Mouse (Mus musculus): ENCODE results near the gene Mob2.
A peak's percentile ranks its signal among the peaks of the same experiment; 100 is the strongest.

Gene Mob2

DNA sequence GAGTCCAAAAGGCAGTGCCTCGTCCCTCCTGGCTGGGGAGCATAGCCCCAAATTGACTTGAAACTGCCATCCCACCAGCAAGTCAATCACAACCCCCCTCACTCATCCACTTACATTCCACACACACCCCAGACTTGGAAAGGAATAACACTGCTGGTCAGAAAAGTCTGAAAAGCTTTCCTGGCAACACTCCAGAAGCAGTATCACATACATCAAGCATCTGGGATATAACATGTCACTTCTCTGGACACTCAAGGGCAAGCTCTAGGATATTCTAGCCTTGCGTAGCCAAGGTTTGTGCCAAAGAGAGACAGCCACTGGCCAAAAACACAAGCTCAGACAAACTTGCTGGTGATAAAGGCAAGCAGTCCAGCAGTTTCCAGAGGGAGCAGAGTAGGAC, 35.7 kb downstream of the Mob2 start:
- DNase-seq (ENCODE audit: low spot score in 2 of 2) = no peak

DNA sequence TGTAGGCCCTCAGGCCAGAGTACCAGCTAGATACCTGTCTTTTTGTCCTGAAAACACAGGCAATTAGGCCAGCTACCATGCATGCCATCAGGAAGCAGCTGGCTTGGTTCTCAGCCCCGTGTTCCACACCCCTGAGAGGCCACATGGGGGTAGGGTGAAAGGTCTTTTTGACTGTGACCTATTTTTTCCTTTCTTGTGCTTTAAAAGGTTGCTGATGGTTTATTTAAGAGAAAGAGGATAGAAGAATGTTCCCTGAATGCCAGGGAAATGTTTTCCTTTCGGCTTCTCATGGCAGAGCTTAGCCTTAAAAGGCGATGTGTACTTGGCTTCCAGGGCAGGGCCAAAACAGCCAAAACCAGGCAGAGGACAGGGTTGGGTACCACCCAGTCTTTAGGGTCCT, 40.0 kb downstream of the Mob2 start:
- peak; percentile 15 for DNase-seq (ENCODE audit: low spot score in 2 of 2)

DNA sequence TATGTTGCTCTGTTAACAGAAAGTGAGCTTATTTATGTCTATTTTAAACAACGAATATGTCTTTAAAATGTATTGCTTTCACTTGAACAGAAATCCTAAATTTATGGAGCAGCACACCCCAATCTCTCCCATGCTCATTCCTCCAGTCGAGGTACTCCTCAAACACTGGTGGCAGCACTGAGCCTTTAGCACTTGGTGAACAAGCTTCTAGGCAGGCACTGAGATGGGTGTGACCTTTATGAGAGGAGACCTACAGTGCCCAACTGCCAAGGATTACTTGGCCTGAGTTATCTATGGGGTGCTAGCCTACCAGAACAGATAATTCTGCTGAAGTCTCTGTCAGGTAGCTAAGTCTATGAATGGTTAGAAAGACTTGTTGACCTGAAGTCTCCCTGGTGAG, 41.2 kb downstream of the Mob2 start:
- peak; percentile 17 to 23 for DNase-seq (ENCODE audit: low spot score in 2 of 2)

DNA sequence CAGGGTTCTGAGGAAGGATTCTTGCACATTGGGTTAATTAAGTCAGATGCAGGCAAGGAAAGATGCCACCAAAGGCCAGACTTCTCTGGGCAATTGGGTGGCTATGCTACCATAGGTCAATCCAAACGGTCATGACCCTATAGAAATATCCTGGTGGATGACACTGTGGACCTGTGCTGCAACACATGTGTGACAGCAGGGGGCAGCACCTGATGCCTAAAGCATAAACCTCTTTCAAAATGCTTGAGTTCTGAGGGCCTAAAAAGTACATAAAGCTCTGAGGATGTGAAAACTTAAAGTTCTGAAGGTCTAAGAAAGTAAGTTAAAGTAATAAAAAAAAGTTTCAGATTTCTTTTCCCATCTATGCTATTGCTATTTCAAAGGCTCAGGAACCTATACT, 44.3 kb downstream of the Mob2 start:
- peak in 1 of 2 experiments; percentile 52 for DNase-seq (ENCODE audit: low spot score in 2 of 2)

DNA sequence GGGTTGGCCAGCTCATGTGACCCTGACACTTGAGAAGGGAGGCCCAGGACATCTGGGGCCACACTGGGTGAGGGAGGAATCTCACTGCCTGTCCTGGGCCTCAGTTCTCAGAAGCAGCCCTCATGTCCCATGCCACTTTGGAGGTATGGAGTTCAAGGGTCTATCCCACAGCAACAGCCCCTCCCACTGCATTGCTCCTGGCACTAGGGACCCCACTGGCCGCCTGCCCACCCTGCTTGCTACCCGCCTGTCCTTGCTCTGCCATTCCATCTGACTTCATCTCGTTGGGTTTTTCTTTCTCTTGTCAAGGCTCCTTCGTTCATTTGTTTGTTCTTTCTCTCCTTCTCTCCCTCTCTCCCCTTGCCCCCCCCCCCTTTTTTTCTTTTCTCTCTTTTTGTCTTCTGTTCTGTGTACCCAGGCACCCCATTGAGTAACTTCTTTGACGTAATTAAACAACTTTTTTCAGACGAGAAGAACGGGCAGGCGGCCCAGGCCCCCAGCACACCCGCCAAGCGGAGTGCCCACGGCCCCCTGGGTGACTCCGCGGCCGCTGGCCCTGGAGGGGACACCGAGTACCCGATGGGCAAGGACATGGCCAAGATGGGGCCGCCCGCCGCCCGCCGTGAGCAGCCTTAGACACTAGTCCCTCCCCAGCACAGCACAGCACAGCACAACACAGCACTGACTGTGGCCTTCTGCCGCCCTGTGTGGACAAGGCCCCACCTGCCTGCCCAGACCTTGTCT, 59.1 kb downstream of the Mob2 start:
- peak in 1 of 2 experiments; percentile 64 for DNase-seq (ENCODE audit: low spot score in 2 of 2)

DNA sequence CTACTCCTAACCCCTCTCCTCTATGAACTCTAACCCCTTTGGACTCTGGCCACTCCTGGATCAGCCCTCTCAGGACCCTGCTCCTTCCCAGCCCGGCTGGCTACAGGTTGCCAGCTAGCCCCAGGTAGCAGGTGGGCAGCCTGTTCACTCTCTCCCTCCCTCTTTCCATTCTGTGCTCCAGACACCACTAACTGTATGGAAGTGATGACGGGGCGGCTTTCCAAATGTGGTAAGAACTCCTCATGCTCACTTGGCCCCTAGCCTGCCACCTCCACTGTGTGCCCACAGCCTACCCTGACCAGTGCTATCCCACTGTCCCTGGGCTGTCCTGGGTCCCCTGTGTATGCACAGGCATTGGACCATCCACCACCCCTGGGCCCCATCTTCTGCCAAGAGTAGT, 60.2 kb downstream of the Mob2 start:
- DNase-seq (ENCODE audit: low spot score in 2 of 2) = peak in 1 of 2 experiments; percentile 37

DNA sequence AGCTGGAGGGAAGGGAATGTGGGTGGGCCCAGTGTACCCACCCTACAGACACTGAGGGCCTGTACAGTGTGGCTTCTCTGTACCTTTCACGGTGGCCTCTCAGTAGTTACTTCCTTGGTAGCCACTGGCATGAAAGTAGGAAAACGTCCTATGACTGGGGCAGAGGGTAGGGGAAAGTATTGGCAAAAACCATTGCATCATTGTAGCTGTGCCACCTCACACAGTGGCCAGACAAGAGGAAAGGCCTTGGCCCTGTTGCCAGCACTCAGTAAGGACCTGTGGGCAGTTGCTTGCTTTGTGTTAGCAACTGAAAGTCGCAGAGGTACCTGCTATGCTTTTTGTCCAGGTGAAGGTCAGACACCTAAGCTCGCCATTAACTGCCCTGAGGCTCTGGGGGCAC, 66.7 kb downstream of the Mob2 start:
- DNase-seq (ENCODE audit: low spot score in 2 of 2) = no peak

DNA sequence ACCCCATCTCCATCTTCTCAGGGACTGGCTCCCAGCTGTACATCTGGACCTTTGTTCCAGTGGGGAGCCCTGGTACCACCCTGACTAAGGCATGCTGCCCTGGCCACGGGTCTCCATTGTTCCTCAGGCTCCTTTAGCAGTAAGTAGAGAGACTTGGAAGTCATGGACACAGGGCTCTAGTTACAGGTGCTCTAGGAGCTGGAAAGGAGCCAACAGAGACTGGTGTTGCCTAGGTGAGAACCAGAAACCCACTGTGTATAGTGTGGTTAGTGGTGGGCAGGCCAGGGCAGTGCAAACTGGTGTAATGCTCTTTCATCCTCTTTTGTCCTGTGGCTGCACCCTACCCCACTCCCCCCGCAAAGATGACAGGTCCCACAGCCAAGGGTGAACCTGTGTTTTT, 69.7 kb downstream of the Mob2 start:
- no peak for DNase-seq (ENCODE audit: low spot score in 2 of 2)

DNA sequence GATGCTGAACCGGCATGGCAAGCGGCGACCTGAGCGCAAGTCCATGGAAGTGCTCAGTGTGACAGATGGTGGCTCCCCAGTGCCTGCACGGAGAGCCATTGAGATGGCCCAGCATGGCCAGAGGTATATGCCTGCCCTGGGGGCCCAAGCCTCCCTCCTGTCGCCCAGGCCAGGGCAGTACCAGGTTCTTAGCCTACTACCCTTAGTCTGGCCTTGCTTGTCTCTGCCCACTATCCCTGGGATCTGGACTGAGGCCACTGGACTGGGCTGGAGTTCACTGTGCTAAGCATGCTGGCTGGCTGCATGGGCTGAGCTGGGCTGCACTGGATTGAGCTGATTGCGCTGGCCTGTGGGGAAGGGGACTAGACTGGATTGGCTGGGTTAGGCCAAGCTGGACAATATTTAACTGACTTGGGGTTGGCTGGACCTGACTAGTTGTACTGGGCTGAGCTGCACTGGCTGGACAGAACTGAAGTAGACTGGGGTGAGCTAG, 72.5 kb downstream of the Mob2 start:
- DNase-seq (ENCODE audit: low spot score in 2 of 2) = no peak

DNA sequence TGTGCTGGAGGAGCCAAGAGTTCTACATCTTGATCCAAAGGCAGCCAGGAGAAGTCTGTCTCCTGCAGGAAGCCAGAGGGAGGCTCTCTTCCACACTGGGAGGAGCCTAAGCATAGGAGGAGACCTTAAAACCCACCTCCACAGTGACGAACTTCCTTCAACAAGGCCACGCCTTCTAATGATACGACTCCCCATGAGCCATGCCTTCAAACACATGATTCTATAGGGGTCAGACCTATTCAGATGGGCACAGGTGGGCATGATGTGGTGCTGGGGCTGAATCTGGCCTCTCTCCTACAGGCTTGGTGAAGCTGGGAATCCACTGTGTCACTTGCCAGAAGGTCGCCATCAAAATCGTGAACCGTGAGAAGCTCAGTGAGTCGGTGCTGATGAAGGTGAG, 79.6 kb downstream of the Mob2 start:
- no peak for DNase-seq (ENCODE audit: low spot score in 2 of 2)

DNA sequence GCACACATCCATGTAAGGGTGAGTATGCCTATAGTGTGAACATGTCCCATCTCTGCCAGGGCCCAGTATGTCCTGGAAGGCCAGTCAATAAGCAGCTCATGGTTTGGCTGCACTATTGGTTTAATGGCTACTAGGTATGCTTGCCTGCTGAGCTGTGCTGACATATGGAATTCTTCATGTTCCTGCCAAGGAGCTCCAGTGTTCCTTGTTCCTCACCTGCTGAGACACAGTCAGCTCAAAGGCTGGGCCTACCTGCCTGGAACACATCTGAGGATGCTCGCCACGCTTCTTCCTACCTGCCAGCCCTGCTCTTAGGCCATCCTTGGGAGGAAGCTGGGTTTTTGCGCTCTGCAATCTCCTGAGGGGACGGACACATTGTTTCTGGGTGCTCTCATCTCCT, 81.6 kb downstream of the Mob2 start:
- DNase-seq (ENCODE audit: low spot score in 2 of 2) = no peak

DNA sequence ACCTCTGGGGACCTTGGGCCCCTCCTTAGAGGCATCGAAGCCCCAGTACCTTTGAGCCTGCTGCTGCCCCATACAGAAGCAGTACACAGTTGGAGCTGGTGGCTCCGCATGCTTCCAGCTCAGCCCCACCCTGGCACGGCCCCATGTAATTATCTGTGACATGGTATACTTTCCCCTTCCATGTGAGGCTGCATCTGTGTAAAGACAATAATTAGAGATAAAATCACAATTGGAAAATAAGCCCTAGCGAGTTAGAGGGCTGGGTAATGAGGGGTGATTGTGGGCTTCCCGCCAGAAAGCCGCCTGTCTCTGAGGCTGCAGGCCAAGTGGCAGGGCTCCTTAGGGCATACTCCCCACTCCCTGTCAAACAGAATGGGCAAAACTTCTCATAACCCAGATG, 82.9 kb downstream of the Mob2 start:
- DNase-seq (ENCODE audit: low spot score in 2 of 2) = peak in 1 of 2 experiments; percentile 59

DNA sequence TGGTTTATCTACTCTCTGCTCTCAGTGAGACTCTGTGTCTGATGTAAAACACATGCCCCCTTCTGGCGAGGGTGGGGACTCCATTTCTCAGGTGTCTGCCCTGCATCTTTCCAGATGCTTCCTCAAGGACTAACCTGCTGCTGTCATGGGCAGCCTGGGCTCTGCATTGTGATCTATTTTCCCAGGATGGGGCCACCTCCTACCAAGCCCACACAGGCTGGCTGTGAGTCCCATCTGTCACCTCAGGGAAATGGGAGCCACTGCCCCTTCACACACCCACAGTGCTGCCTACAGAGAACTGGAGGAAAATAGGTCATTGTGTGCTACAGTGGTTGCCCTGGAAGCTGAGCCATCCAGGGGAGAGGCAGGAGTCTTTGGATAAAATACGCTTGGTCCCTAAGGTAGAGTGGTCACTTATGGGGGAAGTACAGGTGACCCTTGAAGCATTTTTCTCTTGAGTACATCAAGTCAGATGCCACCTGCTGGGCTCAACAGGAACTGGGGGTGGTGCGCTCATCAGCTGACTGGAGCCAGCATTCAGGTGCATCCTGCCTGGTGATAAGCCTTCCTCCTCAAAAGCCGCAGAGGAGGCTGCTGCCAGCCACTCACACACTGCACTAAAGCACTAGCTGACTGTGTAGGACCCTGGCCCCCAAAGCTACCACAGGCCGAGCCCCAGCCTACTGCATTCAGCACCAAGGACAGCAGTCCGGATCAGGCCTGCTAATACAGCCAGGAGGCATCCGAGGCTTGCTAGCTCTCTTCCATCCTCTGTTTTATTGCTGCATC, 87.8 kb downstream of the Mob2 start:
- peak in 1 of 2 experiments; percentile 45 for DNase-seq (ENCODE audit: low spot score in 2 of 2)

DNA sequence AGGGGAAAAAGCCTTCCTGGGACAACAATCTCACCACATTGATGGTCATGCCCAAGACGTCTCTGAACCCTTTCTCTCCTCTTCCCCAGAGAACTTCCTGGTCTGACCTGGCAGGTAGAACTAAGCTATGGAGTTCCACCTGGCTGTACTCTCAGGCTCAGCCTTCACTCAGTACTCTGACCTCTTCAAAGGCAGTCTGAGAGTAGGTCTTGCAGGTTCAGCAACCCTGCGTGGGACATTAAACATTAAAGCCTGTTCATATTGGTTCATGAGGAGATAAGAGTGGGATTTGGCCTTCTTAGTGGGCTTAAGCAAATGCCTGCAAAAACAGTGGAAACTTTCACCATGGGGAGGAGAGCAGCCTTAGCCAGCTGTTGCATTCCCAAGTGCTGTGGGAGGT, 94.6 kb downstream of the Mob2 start:
- no peak for DNase-seq (ENCODE audit: low spot score in 2 of 2)

DNA sequence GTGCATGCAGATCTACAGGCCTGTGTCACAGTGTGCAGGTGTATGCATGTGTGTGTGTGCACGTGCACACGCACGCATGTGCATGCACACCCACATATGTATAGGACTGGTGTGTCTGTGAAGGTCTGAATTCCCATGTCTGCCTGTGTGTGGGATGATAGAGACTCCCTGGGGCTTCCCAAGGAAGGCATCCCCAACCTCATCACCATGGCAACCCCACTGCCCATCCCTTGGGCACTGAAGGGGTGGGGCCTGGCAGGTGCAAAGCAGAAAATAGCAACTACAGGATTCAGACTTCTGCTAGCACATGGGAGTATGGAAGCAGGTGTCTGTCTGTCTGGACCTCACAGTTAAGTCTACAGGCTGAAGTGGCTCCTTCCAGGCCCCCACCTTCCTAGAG, 98.3 kb downstream of the Mob2 start:
- peak in 1 of 2 experiments; percentile 55 for DNase-seq (ENCODE audit: low spot score in 2 of 2)

DNA sequence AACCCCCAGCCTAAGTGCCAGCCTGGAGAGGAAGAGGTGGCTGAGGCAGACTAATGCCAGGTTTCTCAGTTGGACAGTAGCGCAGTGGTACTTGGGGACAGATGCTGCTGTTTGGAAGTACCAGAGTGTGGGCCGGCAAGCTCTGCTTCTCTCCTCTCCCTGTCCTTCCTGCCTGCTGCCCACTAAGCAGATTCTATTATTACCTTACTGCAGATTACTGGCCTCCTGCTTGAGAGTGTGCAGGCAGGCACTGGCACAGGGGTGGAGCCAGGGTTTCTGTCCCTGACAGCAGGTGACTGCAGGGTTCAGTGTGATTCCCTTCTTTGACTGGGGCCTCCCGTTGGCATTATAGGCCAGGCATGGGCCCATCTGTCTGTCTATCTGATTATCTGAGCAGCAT, 99.4 kb downstream of the Mob2 start:
- DNase-seq (ENCODE audit: low spot score in 2 of 2) = peak in 1 of 2 experiments; percentile 51

DNA sequence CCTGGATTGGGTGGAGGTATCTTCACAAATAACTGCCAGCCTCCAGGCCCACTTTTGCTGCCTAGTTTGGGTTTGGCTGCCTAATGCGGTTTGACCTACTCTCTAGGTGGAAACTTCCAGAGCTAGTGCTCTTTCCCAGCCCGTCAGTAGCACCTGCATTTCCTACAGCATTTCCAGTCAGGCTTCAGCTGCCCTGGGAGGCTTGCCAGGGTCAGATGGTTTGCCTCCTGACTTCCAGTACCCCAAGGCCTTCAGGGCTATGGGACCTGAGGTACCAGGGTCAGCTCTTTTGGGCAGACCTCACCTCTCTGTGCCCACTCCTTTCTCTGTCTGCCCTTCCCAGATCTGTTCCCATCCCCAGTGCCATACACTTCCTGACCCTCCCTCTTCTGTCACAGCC, 99.9 kb downstream of the Mob2 start:
- DNase-seq (ENCODE audit: low spot score in 2 of 2) = no peak

DNA sequence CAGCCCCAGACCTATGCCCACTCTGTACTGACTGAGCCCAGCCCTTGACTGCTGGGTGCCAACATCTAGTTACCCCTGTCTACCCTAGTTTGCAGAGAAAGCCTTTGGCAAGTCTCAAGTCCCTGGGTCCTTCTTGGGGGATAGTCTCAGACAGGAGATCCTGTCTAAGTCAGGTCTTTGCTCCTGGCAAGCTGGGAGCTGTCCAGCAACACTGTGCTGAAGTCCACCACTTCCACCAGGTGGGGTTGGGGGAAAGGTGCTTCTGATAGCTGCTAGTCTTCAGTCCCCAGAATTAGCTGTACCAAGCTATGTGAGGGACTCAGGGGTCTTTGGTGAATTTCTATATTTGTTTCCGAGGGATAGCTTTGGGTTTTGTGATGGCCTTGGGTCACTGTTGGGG, 101.7 kb downstream of the Mob2 start:
- no peak for DNase-seq (ENCODE audit: low spot score in 2 of 2)

Measured in right cerebral cortex, postnatal 10 days (tissue).